Mouse (Mus musculus): ENCODE measurements around the gene Bicral. TPM values are rescaled to one million over a fixed set of nuclear protein-coding genes. Genes with fewer than 3 reads are reported as not detected.

Bicral gene
- 10 to 100 TPM; 11.9 to 13.4 TPM for total RNA-seq (2021)
- long read RNA-seq, experiment 1, partial matches to known transcripts: 8 of 14 reads
- long read RNA-seq, experiment 1, other reads (novel, unspliced or antisense): 6 of 14 reads
- long read RNA-seq, experiment 2, partial matches to known transcripts: 1 of 15 reads
- long read RNA-seq, experiment 2, other reads (novel, unspliced or antisense): 14 of 15 reads

DNA sequence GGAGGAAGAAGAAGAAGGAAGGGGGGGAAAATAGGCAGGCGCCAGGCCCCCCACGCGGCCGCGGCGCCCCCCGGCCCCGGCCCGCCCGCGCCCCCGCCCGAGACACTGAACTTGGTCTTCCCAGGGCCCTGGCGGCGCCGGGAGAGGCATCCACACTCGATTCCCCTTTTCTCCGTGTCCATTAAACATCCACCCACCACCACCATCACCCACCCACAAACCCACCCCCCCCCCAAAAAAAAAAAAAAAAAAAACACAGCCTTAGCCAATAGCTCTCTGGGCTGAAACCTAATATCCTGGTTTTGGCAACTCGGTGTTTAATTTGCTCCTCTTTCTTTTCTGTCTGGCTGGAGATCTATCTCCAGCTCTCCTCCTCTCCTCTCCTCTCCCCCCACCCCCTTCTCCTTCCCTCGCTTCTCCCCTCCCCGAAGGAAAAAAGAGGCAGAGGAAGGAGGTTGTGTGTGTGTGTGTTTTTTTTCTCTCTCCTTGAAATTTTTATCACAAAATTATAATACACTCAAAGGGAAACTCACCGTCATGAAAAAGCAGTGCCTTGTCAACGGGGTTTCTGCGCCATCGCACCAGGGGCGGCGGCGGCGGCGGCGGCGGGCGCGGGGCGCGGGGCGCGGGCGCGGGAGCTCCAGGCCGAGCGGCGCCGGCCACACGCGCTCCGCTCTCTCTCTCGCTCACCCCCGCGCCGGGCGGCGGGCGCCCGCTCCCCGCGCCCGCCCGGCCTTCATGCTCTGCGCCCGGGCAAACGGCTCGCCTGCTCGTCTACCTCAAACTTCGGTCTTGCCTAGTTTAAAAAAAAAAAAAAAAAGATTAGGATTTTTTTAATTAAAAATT is at the start of gene Bicral:
Bicral (minus strand) TSS at position 580 of the 846 bp plus-strand sequence.
- peak; percentile 86 for DNase-seq
- TF ChIP-seq CTCF (IDR thresholded peaks at IDR 0.05): no peak
- intact Hi-C loops (cut with DNase I): loop anchor here (1.0 to 5.0 kb wide), 2 partner anchors 33 to 76 kb away; partner anchors contain the start of gene Rpl7l1

DNA sequence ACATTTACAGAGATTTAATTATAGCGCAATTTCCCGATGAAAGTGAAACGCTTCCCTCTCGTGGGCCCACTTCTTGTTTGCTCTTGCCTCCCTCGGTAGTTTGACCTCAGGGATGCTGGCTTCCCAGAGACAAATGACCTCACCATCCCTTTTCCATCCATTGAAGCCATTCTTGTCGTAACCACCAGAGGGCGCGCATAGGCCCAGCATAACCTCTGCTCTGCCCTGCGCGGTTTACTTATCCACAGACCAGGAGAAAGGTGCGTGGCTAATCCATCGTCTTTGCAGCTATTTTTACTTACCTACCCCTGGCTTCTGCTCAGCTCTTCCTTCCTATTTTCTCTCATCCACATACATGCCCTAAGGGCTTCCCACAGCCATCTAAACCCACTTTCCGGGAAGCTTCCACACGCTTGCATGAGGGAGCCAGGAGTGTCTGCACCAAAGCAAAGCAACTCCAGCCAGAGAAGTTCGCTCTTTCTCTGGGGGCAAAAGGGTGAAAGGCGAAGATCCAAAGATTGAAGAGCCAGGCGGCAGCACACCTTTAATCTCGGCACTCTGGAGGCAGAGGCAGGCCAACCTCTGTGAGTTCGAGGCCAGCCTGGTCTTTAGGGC is 45.7 kb upstream of the Bicral start:
- intact Hi-C loops (cut with DNase I): no loop called here
- DNase-seq: peak; percentile 83
- TF ChIP-seq CTCF (IDR thresholded peaks at IDR 0.05): peak; percentile 97
- Histone ChIP-seq H3K4me3 (no peak overlapping the region), H3K27ac (no peak overlapping the region)

More for the DNA sequence above, at the start of gene Bicral:
- H3K27ac ChIP-seq: peak within 1 kb of the TSS; percentile 100
- H3K4me3 ChIP-seq: peak within 1 kb of the TSS; percentile 92

DNA sequence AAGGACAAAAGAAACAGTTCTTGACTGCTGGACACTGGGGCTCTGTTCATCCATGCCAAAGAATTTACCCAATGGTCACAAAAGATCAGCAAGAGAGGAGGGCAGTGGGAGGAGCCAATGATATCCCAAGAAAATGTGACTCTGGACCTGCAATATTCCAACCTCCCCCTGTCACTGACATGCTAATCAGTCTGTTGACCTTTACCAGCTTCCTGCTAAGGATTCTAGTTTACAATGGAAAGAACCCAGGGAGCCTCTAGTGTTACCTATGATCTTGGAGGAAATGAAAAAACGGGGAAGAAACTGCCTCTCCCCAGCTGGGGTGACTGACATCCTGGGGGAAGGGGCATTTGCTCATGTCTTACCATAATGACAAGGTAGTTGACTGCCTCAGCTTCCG is 42.7 kb upstream of the Bicral start:
- no peak overlapping the region for H3K4me3 ChIP-seq
- no peak overlapping the region for H3K27ac ChIP-seq
- DNase-seq: no peak
- TF ChIP-seq CTCF (IDR thresholded peaks at IDR 0.05): no peak
- intact Hi-C loops (cut with DNase I): no loop called here

DNA sequence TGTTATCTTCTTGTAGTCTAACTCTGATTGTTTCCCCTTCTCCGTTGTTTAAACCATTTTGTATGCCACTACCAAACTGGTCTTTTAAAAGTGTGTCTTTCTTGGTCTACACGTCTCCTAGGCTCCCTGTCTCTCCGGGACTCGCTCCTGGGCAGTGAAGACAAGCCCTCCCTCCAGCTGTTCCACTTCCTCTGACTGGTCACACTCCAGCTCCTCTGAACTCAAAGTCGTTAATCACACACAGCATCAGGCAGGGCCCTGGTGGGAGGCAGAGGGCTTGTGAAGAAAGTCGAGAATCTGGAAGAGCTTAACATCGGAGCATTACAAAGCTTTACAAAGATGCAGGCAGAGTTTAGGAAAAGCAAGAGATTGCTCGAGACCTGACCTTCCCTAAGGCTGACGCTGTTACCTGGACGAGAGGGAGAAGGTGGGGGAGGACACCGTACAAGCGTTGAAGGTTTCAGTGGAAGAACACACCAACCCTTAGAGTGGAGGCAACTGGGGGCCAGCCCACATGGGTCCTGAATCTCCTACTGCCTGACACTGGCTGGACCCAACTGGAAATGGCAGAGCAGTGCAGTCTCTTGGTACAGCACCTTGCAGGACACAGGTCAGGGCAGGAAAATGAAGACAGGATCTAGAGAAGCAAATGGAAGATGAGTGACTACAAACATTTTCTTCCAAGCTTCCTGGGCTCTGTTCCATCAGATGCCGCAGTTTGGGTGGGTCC is 39.1 kb upstream of the Bicral start:
- no peak for DNase-seq
- TF ChIP-seq CTCF (IDR thresholded peaks at IDR 0.05): no peak

DNA sequence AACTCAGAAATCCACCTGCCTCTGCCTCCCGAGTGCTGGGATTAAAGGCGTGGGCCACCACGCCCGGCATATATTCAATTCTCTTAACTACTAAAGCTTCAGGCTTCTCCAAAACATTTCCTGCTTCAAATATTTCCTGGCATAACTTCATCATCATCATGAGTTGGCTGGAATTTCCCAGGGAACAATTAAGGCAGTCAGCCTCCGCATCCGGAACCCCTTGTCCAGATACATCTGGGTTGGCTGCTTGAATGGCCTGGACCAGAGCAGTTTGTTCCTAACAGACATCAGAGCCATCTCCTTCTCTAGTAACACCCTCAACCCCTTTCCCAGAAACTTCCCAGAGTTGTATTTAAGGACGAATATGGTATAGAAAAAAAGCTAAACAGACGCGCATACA is 37.1 kb upstream of the Bicral start:
- DNase-seq: peak; percentile 37
- intact Hi-C loops (cut with DNase I): no loop called here
- Histone ChIP-seq H3K4me3 (no peak overlapping the region), H3K27ac (peak overlapping the region; percentile 24)
- TF ChIP-seq CTCF (IDR thresholded peaks at IDR 0.05): no peak

More for the DNA sequence above, 39.1 kb upstream of the Bicral start:
- H3K4me3 ChIP-seq: no peak overlapping the region
- intact Hi-C loops (cut with DNase I): no loop called here
- H3K27ac ChIP-seq: peak overlapping the region; percentile 43

DNA sequence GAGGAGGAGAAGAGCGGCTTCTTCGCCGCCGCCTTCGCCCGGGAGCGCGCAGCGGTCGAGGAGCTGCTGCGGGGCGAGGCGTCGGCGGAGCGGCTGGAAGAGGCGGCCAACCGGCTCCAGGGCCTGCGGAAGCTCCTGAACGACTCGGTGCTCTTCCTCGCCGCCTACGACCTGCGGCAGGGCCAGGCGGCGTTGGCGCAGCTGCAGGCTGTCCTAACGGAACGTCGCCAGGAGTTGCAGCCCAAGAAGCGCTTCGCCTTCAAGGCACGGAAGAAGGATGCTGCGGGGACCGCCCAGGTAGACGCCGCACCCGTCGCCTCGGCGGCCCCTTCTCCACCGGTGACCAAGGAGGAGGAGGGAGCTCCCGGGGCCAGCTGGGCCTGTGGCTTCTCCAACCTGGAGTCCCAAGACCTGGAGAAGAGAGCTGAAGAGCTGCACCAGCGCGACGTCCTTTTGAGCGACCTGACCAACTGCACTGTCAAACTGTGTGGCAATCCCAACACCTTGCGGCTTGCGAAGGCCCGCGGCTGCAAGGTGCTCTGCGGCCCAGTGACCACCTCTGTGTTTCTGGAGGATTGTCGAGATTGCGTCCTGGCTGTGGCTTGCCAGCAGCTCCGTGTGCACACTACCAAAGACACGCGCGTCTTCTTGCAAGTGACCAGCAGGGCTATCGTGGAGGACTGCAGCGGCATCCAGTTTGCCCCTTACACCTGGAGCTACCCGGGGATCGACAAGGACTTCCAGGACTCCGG is 32.7 kb upstream of the Bicral start:
- intact Hi-C loops (cut with DNase I): loop anchor here (1.0 kb wide), 1 partner anchor 33 kb away; the partner anchor contains the start of gene Bicral
- Histone ChIP-seq H3K4me3 (peak overlapping the region; percentile 92), H3K27ac (peak overlapping the region; percentile 98)
- no peak for TF ChIP-seq CTCF (IDR thresholded peaks at IDR 0.05)
- peak; percentile 72 for DNase-seq

DNA sequence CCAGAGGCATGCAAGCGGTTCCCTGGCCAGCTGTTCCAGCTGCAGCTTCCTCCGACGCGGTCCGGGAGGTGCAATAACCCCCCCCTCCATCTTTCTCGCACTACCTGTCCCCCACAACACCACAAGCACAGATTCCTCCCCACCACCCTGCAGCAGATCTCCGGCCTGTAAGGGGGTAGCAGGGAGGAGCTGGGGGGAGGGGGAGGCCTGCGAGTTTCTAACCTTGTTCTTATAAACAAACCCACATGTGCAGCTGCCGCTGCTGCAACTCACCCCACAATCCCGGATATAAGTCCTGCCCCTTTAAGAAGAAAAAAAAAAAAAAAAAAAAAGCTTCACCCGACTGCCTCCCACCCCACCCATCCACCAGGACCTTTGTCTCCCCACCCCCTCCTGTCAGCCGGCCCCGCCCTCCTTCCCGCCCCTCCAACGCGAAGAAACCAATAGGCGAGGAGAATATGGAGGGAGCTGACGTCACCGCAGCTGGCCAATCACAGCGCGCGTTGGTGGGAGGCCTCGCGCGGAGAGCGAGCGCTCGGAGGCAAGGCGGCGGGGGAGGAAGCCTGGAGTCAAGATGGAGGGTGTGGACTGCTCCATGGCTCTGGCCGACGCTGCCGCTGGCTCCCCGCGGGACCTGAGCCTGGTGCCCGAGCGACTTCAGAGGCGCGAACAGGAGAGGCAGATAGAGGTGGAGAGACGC is 32.0 kb upstream of the Bicral start, which contains the start of gene Tbcc:
Tbcc (plus strand) TSS at position 569 of the 700 bp plus-strand sequence.
- intact Hi-C loops (cut with DNase I): no loop called here
- Histone ChIP-seq H3K4me3 (peak within 1 kb of the TSS; percentile 92), H3K27ac (peak within 1 kb of the TSS; percentile 98)
- no peak for TF ChIP-seq CTCF (IDR thresholded peaks at IDR 0.05)
- DNase-seq: peak; percentile 98

DNA sequence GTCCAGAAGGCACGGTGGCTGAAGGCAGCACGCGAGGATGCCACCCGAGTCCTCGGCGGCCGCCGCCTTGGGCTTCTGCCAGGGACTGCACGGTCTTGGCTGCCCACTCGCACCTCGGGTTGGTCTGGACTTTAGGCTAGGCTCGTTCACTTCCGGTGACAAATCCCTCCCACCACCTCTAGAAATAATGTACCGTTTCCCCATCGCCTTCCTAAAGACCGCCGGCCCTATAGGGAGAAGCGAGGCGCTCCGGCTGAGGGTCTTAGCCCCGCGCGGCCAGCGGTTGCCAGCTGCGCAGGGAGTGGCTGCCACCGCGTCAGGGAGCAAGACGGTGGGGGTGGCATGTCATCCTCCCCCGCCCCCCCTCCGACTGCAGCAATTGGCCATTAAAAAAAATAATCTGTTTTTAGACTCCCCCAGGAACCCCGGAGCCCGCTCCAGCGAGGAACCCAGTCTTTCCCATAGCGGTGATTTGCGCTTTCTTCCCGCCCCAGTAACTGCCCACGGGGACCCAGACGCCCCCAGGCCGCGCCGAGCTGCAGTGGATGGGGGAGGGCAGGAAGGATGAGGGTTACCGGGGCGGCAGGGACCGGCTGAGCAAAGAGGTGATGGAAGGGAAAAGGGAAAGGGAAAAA is 31.3 kb upstream of the Bicral start:
- Histone ChIP-seq H3K4me3 (peak overlapping the region; percentile 92), H3K27ac (peak overlapping the region; percentile 90)
- intact Hi-C loops (cut with DNase I): loop anchor here (2.0 kb wide), 1 partner anchor 107 kb away; the partner anchor contains the start of gene Rpl7l1
- peak; percentile 91 for DNase-seq
- no peak for TF ChIP-seq CTCF (IDR thresholded peaks at IDR 0.05)

DNA sequence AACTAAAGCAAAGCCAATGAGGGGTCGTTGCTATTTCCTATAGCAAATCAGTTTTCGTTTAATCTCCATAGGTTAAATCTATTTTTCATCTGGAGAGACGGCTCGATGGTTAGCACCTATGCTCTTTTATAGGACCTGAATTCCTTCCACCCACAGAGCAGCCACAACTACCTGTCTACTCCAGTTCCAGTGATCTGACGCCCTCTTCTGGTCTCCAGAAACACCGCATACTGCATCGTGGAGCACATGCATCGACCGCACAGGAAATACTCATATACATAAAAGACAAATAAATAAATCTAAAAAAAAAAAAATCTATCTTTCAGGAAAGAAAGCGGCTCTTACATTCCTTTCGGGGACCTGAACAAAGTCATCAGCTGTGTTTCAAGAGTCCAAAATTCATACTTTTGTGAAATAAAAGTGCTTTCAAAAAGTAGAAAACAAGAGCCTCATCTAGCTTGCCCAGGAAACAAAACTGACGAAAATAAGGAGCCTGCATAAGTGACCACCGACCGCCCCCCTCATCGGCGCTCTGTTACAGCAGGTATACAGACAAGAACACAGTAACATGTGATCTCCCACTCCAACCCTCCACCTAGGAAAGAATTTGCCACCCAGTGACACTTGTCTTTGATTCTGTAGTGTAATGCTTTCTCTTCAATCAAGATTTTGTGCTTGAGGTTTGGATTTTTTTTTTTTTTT is 30.4 kb upstream of the Bicral start:
- peak overlapping the region; percentile 90 for H3K27ac ChIP-seq
- intact Hi-C loops (cut with DNase I): loop anchor here (2.0 kb wide), 1 partner anchor 106 kb away; the partner anchor contains the start of gene Rpl7l1
- H3K4me3 ChIP-seq: peak overlapping the region; percentile 92
- TF ChIP-seq CTCF (IDR thresholded peaks at IDR 0.05): peak; percentile 78
- DNase-seq: peak; percentile 37
